Mouse (Mus musculus) mesoderm, embryonic 11.5 days (tissue): ENCODE results near the gene Col7a1.
A peak's percentile ranks its signal among the peaks of the same experiment; 100 is the strongest.

Experiments used
- DNase-seq: peaks from one replicate; pipeline ENCODE4 v3.0.0-alpha.2; 2012; ENCODE audit warnings: low read depth, low spot score

The Col7a1 gene

GRCm38 (mm10) chr9:108953081-108953636, at the start of gene Col7a1:
Gene Col7a1 (plus strand): TSS chr9:108953586.
- no peak for DNase-seq

GRCm38 (mm10) chr9:108912308-108912707, 41.1 kb upstream of the Col7a1 start:
- DNase-seq = no peak

- DNase-seq = no peak
These were observed 40.2 kb upstream of the Col7a1 start for GRCm38 (mm10) chr9:108913161-108913560.

- DNase-seq = no peak
These were observed 39.8 kb upstream of the Col7a1 start for GRCm38 (mm10) chr9:108913621-108914020.

GRCm38 (mm10) chr9:108914491-108914890, 38.9 kb upstream of the Col7a1 start, which contains the start of gene Tmem89:
Gene Tmem89 (plus strand): TSS chr9:108914619.
- no peak for DNase-seq

GRCm38 (mm10) chr9:108925897-108926296, 27.5 kb upstream of the Col7a1 start:
- no peak for DNase-seq

- DNase-seq = no peak
These were observed 25.0 kb upstream of the Col7a1 start for GRCm38 (mm10) chr9:108928424-108928823.

- DNase-seq = no peak
These were observed 17.4 kb upstream of the Col7a1 start for GRCm38 (mm10) chr9:108935991-108936390.

- peak; percentile 100 for DNase-seq
These were observed 16.7 kb upstream of the Col7a1 start, which contains the start of gene Uqcrc1 for GRCm38 (mm10) chr9:108936418-108937364. Gene Uqcrc1 (plus strand): TSS chr9:108936633.

- DNase-seq = no peak
These were observed 8.3 kb upstream of the Col7a1 start for GRCm38 (mm10) chr9:108945111-108945510.

GRCm38 (mm10) chr9:108945608-108946007, 7.8 kb upstream of the Col7a1 start:
- no peak for DNase-seq

GRCm38 (mm10) chr9:108949231-108949966, 4.0 kb upstream of the Col7a1 start:
- DNase-seq = peak; percentile 44

GRCm38 (mm10) chr9:108949967-108950728, 3.2 kb upstream of the Col7a1 start:
- no peak for DNase-seq

GRCm38 (mm10) chr9:108955241-108955640, 1.9 kb downstream of the Col7a1 start:
- no peak for DNase-seq

GRCm38 (mm10) chr9:108955846-108956245, 2.5 kb downstream of the Col7a1 start:
- DNase-seq = no peak

GRCm38 (mm10) chr9:108963577-108963976, 10.2 kb downstream of the Col7a1 start:
- no peak for DNase-seq

- DNase-seq = no peak
These were observed 11.0 kb downstream of the Col7a1 start for GRCm38 (mm10) chr9:108964338-108964737.

GRCm38 (mm10) chr9:108970623-108971022, 17.2 kb downstream of the Col7a1 start:
- DNase-seq = no peak

GRCm38 (mm10) chr9:108976483-108976882, 23.1 kb downstream of the Col7a1 start:
- no peak for DNase-seq

GRCm38 (mm10) chr9:108977966-108978365, 24.6 kb downstream of the Col7a1 start:
- no peak for DNase-seq

GRCm38 (mm10) chr9:108982498-108982897, 29.1 kb downstream of the Col7a1 start:
- DNase-seq = no peak
